Mouse (Mus musculus) lung, postnatal 0 days (tissue): Measurements from ENCODE around the gene Nek6. TPM values are rescaled to one million over a fixed set of nuclear protein-coding genes. Genes with fewer than 3 reads are reported as not detected.

Experiments used
- ATAC-seq: fragments of 200-750 bp; cut with Nextera tagmentation; 2 replicates; pipeline ENCODE4 v1.8.0; 2017; ENCODE audit warnings: moderate library complexity
- DNase-seq: peaks from one replicate; pipeline ENCODE4 v3.0.0-alpha.2; 2016; ENCODE audit warnings: low spot score
- H3K27ac ChIP-seq: fragments of 300-500 bp; sonication (generic); 2 replicates; pipeline ENCODE4 v1.5.1; 2014; ENCODE audit warnings: antibody characterized with exemption, mild to moderate bottlenecking, low read length, mixed read lengths
- H3K27me3 ChIP-seq: fragments of 300-500 bp; sonication (generic); replicated peaks from 2 replicates; pipeline ENCODE4 v1.6.1; 2014; ENCODE audit warnings: low read length, mixed read lengths; ENCODE audit not compliant: insufficient read depth
- H3K36me3 ChIP-seq: fragments of 300-500 bp; sonication (generic); 2 replicates; pipeline ENCODE4 v1.6.1; 2014; ENCODE audit warnings: low read length, mixed read lengths; ENCODE audit not compliant: insufficient read depth
- H3K4me1 ChIP-seq: fragments of 300-500 bp; sonication (generic); 2 replicates; pipeline ENCODE4 v1.6.1; 2014; ENCODE audit warnings: antibody characterized with exemption, low read depth, low read length, mixed read lengths; ENCODE audit not compliant: insufficient read depth
- H3K4me2 ChIP-seq: fragments of 300-500 bp; sonication (generic); replicated peaks from 2 replicates; pipeline ENCODE4 v1.6.1; 2014; ENCODE audit warnings: low read depth, mild to moderate bottlenecking, low read length, moderate library complexity, mixed read lengths
- H3K4me3 ChIP-seq: fragments of 300-500 bp; sonication (generic); 2 replicates; pipeline ENCODE4 v1.5.1; 2014; ENCODE audit warnings: low read depth, low read length
- H3K9ac ChIP-seq: fragments of 300-500 bp; sonication (generic); replicated peaks from 2 replicates; pipeline ENCODE4 v1.6.1; 2014; ENCODE audit warnings: low read depth, mild to moderate bottlenecking
- H3K9me3 ChIP-seq: fragments of 300-500 bp; sonication (generic); 2 replicates; pipeline ENCODE4 v1.6.1; 2016; ENCODE audit warnings: low read length, mixed read lengths
- CTCF ChIP-seq: IDR thresholded peaks from 2 replicates; pipeline ENCODE4 v1.5.1; 2016; ENCODE audit warnings: antibody characterized with exemption, mild to moderate bottlenecking
- EP300 ChIP-seq: IDR thresholded peaks from 2 replicates; pipeline ENCODE4 v1.6.1; 2016; ENCODE audit warnings: antibody characterized with exemption, mild to moderate bottlenecking, control low read depth
- WGBS: fragments of 180-500 bp; shearing (Covaris S2); extraction: QIAGEN DNeasy Blood & Tissue Kit; methylation state at CpG from one replicate; pipeline ENCODE4 v1.1.7; 2014; 5-methylcytosine and 5-hydroxymethylcytosine counted together
- polyA plus RNA-seq: library from polyadenylated mRNA; unstranded; fragments of >200 nt; fragmentation: Nextera tagmentation; extraction: Ambion mirVana; gene quantifications from 2 replicates; pipeline ENCODE4 v1.2.1, GENCODE M21; 2015

The Nek6 gene
- polyA plus RNA-seq, 1 experiment from 2014 or later = 57.8 TPM

DNA sequence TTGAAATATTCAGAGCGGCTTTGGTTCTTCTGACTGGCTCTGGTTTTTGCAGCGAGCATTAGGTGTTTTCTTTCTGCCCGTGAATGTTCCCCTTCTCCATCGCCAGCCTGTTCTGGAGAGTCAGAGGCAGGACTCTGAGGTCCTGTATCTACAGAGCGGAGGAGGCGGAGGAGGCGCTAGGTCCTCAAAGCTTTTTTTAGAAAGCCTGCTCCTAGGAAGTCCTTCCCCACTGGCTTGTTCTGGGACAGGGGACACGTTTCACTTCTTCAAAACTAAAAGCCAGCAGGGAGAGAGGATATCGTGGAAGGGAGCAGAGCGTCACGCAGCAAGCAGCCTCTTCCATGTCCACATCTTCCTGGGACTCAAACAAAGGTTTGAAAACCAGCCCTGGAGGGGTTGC is 26.9 kb upstream of the Nek6 start:
- TF ChIP-seq CTCF = no peak
- no peak for TF ChIP-seq EP300
- peak overlapping the region; percentile 62 for H3K27ac ChIP-seq
- no peak for ATAC-seq

DNA sequence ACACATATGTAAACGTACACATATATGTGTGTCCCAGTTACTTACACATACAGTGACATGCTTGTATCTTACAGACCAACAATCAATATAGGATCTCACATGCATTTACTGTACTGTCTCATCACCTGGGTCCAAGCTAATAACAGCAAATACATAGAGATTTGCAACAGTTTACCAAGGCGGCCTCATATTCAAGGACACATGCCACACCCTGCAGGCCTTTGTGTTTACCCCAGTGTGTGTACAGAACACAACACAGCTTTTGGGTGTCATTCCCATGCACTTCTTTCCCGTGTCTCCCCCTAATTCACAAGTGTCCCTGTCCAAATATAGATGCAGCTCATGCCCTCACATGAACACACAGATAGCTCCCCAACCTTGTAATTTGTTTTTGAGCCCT is 26.0 kb upstream of the Nek6 start:
- WGBS = 73% methylated on average over 3 of the region's 3 CpGs
- Histone ChIP-seq H3K4me3 (no peak overlapping the region), H3K36me3 (no peaks in the 10 kb centered on the region), H3K9ac (no peak overlapping the region), H3K27ac (peak overlapping the region; percentile 62), H3K4me1 (peaks cover 21% of the 10 kb centered on the region), H3K4me2 (no peak overlapping the region), H3K27me3 (no peaks in the 10 kb centered on the region), H3K9me3 (no peaks in the 10 kb centered on the region)
- DNase-seq = no peak
- no peak for ATAC-seq
- TF ChIP-seq EP300 (no peak), CTCF (no peak)

More for the DNA sequence above, 26.9 kb upstream of the Nek6 start:
- H3K4me3 ChIP-seq = no peak overlapping the region
- H3K9me3 ChIP-seq = no peaks in the 10 kb centered on the region
- no peak overlapping the region for H3K4me2 ChIP-seq
- no peak overlapping the region for H3K9ac ChIP-seq
- WGBS = 49% methylated on average over 11 of the region's 11 CpGs
- no peaks in the 10 kb centered on the region for H3K36me3 ChIP-seq
- no peaks in the 10 kb centered on the region for H3K27me3 ChIP-seq
- DNase-seq = no peak
- peaks cover 21% of the 10 kb centered on the region for H3K4me1 ChIP-seq

GRCm38 (mm10) chr2:38485957-38486931 is 25.2 kb upstream of the Nek6 start:
- H3K27me3 ChIP-seq = no peaks in the 10 kb centered on the region
- no peaks in the 10 kb centered on the region for H3K9me3 ChIP-seq
- DNase-seq (peak; percentile 92), ATAC-seq (peak; percentile 85)
- 32% methylated on average over 6 of the region's 6 CpGs for WGBS
- no peak overlapping the region for H3K4me2 ChIP-seq
- H3K4me3 ChIP-seq = no peak overlapping the region
- H3K4me1 ChIP-seq = peaks cover 21% of the 10 kb centered on the region
- H3K9ac ChIP-seq = no peak overlapping the region
- no peaks in the 10 kb centered on the region for H3K36me3 ChIP-seq
- H3K27ac ChIP-seq = peak overlapping the region; percentile 62
- TF ChIP-seq CTCF (peak; percentile 13; the same call in 1 of the 2 replicates), EP300 (no peak; the same call in 1 of the 2 replicates)

DNA sequence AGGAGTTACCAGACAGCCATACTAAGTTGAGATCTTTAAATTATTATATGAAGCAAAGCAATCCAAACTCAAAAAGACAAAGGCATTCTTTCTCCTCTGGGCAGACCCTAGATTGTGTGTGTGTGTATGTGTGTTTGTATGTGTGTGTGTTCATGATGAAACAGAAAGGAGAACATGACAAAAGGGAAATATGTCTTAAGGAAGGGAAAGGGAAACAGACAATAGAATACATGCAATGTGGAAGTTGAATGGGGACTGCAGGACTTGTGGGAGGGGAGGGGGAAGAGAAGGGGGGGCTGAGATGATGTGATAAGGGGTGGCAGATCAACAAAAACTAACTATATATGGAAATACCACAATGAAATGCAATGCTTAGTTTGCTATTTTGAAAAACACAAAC is 13.8 kb upstream of the Nek6 start:
- Histone ChIP-seq H3K4me1 (no peaks in the 10 kb centered on the region; the same call in 1 of the 2 replicates), H3K27me3 (no peaks in the 10 kb centered on the region), H3K4me3 (no peak overlapping the region), H3K27ac (no peak overlapping the region), H3K9me3 (no peaks in the 10 kb centered on the region), H3K9ac (no peak overlapping the region), H3K36me3 (no peaks in the 10 kb centered on the region), H3K4me2 (no peak overlapping the region)
- no peak for ATAC-seq
- DNase-seq = no peak
- TF ChIP-seq CTCF (no peak), EP300 (no peak)

DNA sequence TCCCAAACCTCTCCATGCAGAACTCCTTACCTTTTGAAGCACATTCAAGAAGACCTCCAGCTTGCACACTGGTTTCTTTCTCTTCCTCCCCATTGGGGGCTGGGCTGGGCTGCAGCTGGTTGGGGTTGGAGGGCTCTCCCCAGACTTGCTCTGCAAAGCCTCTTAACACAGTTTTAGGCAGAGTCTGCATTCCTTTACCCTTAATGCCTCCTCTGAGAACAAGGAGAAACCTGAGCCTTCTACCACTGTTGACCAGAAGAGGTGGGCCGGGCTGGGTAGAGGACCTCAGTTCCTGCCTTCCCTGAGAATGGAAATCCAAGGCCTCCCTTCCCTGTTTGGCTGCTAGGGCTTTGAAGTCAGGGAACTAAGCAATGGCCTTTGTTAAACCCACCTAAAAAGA is 9.8 kb upstream of the Nek6 start:
- Histone ChIP-seq H3K27me3 (no peaks in the 10 kb centered on the region), H3K4me2 (no peak overlapping the region), H3K4me1 (no peaks in the 10 kb centered on the region; the same call in 1 of the 2 replicates), H3K9me3 (no peaks in the 10 kb centered on the region), H3K9ac (no peak overlapping the region), H3K27ac (no peak overlapping the region), H3K4me3 (no peak overlapping the region), H3K36me3 (no peaks in the 10 kb centered on the region)
- DNase-seq = peak; percentile 53
- TF ChIP-seq CTCF (no peak), EP300 (no peak)
- peak; percentile 73 for ATAC-seq
- 38% methylated on average over 1 of the region's 1 CpGs for WGBS

GRCm38 (mm10) chr2:38502123-38502522 is 9.3 kb upstream of the Nek6 start:
- Histone ChIP-seq H3K36me3 (no peaks in the 10 kb centered on the region), H3K4me3 (no peak overlapping the region), H3K4me1 (no peaks in the 10 kb centered on the region; the same call in 1 of the 2 replicates), H3K9me3 (no peaks in the 10 kb centered on the region), H3K4me2 (no peak overlapping the region), H3K27ac (no peak overlapping the region), H3K27me3 (no peaks in the 10 kb centered on the region), H3K9ac (no peak overlapping the region)
- DNase-seq (no peak), ATAC-seq (peak; percentile 52; the same call in 1 of the 2 replicates)
- 49% methylated on average over 6 of the region's 6 CpGs for WGBS
- no peak for TF ChIP-seq CTCF
- no peak for TF ChIP-seq EP300
